Mouse (Mus musculus) kidney, postnatal 0 days (tissue): ENCODE results near the gene Pcdh19. TPM values are rescaled to one million over a fixed set of nuclear protein-coding genes. Genes with fewer than 3 reads are reported as not detected.

Experiments
- ATAC-seq: fragments of 200-750 bp; cut with Nextera tagmentation; replicated peaks from 2 replicates; pipeline ENCODE4 v1.8.0; 2017; ENCODE audit warnings: low read depth, moderate number of reproducible peaks, moderate TSS enrichment, moderate library complexity; ENCODE audit not compliant: low FRiP score
- DNase-seq: peaks from one replicate; pipeline ENCODE4 v3.0.0-alpha.2; 2016; ENCODE audit warnings: low spot score
- H3K27ac ChIP-seq: fragments of 300-500 bp; sonication (generic); 2 replicates; pipeline ENCODE4 v1.5.1; 2014; ENCODE audit warnings: mild to moderate bottlenecking
- H3K27me3 ChIP-seq: fragments of 300-500 bp; sonication (generic); 2 replicates; pipeline ENCODE4 v1.6.1; 2014; ENCODE audit warnings: low read length, mixed read lengths; ENCODE audit not compliant: insufficient read depth
- H3K36me3 ChIP-seq: fragments of 300-500 bp; sonication (generic); 2 replicates; pipeline ENCODE4 v1.6.1; 2014; ENCODE audit warnings: low read length, mixed read lengths; ENCODE audit not compliant: insufficient read depth
- H3K4me1 ChIP-seq: fragments of 300-500 bp; sonication (generic); replicated peaks from 2 replicates; pipeline ENCODE4 v1.6.1; 2014; ENCODE audit warnings: antibody characterized with exemption, low read length, mixed read lengths; ENCODE audit not compliant: insufficient read depth
- H3K4me2 ChIP-seq: fragments of 300-500 bp; sonication (generic); 2 replicates; pipeline ENCODE4 v1.6.1; 2014; ENCODE audit warnings: mild to moderate bottlenecking, low read length, moderate library complexity, mixed read lengths
- H3K4me3 ChIP-seq: fragments of 300-500 bp; sonication (generic); replicated peaks from 2 replicates; pipeline ENCODE4 v1.5.1; 2014; ENCODE audit warnings: low read depth, low read length
- H3K9ac ChIP-seq: fragments of 300-500 bp; sonication (generic); 2 replicates; pipeline ENCODE4 v1.6.1; 2014; ENCODE audit warnings: low read depth, low read length
- H3K9me3 ChIP-seq: fragments of 300-500 bp; sonication (generic); replicated peaks from 2 replicates; pipeline ENCODE4 v1.6.1; 2016; ENCODE audit warnings: low read length, inconsistent platforms, mixed read lengths
- CTCF ChIP-seq: IDR thresholded peaks from 2 replicates; pipeline ENCODE4 v1.5.1; 2016; ENCODE audit warnings: antibody characterized with exemption, low read depth, mild to moderate bottlenecking, moderate library complexity
- WGBS: fragments of 180-500 bp; shearing (Covaris S2); extraction: QIAGEN DNeasy Blood & Tissue Kit; methylation state at CpG from one replicate; pipeline ENCODE4 v1.1.7; 2014; 5-methylcytosine and 5-hydroxymethylcytosine counted together
- polyA plus RNA-seq: library from polyadenylated mRNA; unstranded; fragments of >200 nt; fragmentation: Nextera tagmentation; extraction: Ambion mirVana; gene quantifications from 2 replicates; pipeline ENCODE4 v1.2.1, GENCODE M21; 2015

Gene Pcdh19
- polyA plus RNA-seq, 1 experiment from 2014 or later = 2.0 TPM

GRCm38 (mm10) chrX:133673796-133674195 lies 15.0 kb downstream of the Pcdh19 start:
- no peak overlapping the region for H3K27ac ChIP-seq
- no peaks in the 10 kb centered on the region for H3K36me3 ChIP-seq
- TF ChIP-seq CTCF = no peak
- no peaks in the 10 kb centered on the region for H3K4me1 ChIP-seq
- H3K4me2 ChIP-seq = no peak overlapping the region
- H3K27me3 ChIP-seq = no peaks in the 10 kb centered on the region
- WGBS = 47% methylated on average over 3 of the region's 3 CpGs
- no peak overlapping the region for H3K4me3 ChIP-seq
- no peak for ATAC-seq
- DNase-seq = no peak
- H3K9ac ChIP-seq = no peak overlapping the region
- H3K9me3 ChIP-seq = no peaks in the 10 kb centered on the region

GRCm38 (mm10) chrX:133660111-133660510 lies 28.7 kb downstream of the Pcdh19 start:
- Histone ChIP-seq H3K9ac (no peak overlapping the region), H3K4me3 (no peak overlapping the region), H3K4me2 (no peak overlapping the region), H3K27me3 (no peaks in the 10 kb centered on the region), H3K36me3 (no peaks in the 10 kb centered on the region), H3K9me3 (no peaks in the 10 kb centered on the region), H3K27ac (no peak overlapping the region), H3K4me1 (no peaks in the 10 kb centered on the region; the same call in 1 of the 2 replicates)
- 79% methylated on average over 5 of the region's 5 CpGs for WGBS
- DNase-seq = no peak
- ATAC-seq = no peak
- no peak for TF ChIP-seq CTCF

GRCm38 (mm10) chrX:133657308-133658302 lies 31.2 kb downstream of the Pcdh19 start:
- no peak for ATAC-seq
- no peaks in the 10 kb centered on the region for H3K27me3 ChIP-seq
- no peaks in the 10 kb centered on the region for H3K36me3 ChIP-seq
- peak; percentile 55 for DNase-seq
- H3K4me3 ChIP-seq = no peak overlapping the region
- no peaks in the 10 kb centered on the region for H3K9me3 ChIP-seq
- TF ChIP-seq CTCF = peak; percentile 73
- no peaks in the 10 kb centered on the region; the same call in 1 of the 2 replicates for H3K4me1 ChIP-seq
- H3K9ac ChIP-seq = no peak overlapping the region
- H3K4me2 ChIP-seq = peak overlapping the region; percentile 19; the same call in 1 of the 2 replicates
- H3K27ac ChIP-seq = no peak overlapping the region
- WGBS = 28% methylated on average over 9 of the region's 9 CpGs

GRCm38 (mm10) chrX:133655876-133656538 lies 32.8 kb downstream of the Pcdh19 start:
- Histone ChIP-seq H3K4me3 (no peak overlapping the region), H3K36me3 (no peaks in the 10 kb centered on the region), H3K4me1 (no peaks in the 10 kb centered on the region; the same call in 1 of the 2 replicates), H3K27ac (no peak overlapping the region), H3K4me2 (no peak overlapping the region), H3K27me3 (no peaks in the 10 kb centered on the region), H3K9ac (no peak overlapping the region), H3K9me3 (no peaks in the 10 kb centered on the region)
- DNase-seq = no peak
- peak; percentile 40 for ATAC-seq
- WGBS = 58% methylated on average over 11 of the region's 11 CpGs
- TF ChIP-seq CTCF = no peak

- Histone ChIP-seq H3K27ac (no peak overlapping the region), H3K4me1 (no peaks in the 10 kb centered on the region; the same call in 1 of the 2 replicates), H3K27me3 (no peaks in the 10 kb centered on the region), H3K9me3 (no peaks in the 10 kb centered on the region), H3K4me3 (no peak overlapping the region), H3K4me2 (no peak overlapping the region), H3K36me3 (no peaks in the 10 kb centered on the region), H3K9ac (no peak overlapping the region)
- no peak for ATAC-seq
- no peak for DNase-seq
- WGBS = 42% methylated on average over 4 of the region's 4 CpGs
- no peak for TF ChIP-seq CTCF
These were observed 33.6 kb downstream of the Pcdh19 start for GRCm38 (mm10) chrX:133655196-133655595.

GRCm38 (mm10) chrX:133653071-133653470 lies 35.7 kb downstream of the Pcdh19 start:
- no peak overlapping the region for H3K4me3 ChIP-seq
- ATAC-seq (no peak), DNase-seq (no peak)
- WGBS = 68% methylated on average over 3 of the region's 3 CpGs
- no peak for TF ChIP-seq CTCF
- H3K9me3 ChIP-seq = no peaks in the 10 kb centered on the region
- H3K4me2 ChIP-seq = no peak overlapping the region
- H3K27me3 ChIP-seq = no peaks in the 10 kb centered on the region
- H3K36me3 ChIP-seq = no peaks in the 10 kb centered on the region
- no peaks in the 10 kb centered on the region; the same call in 1 of the 2 replicates for H3K4me1 ChIP-seq
- no peak overlapping the region for H3K27ac ChIP-seq
- no peak overlapping the region for H3K9ac ChIP-seq
